Mouse (Mus musculus) forebrain, embryonic 14.5 days (tissue): ENCODE measurements around the gene Mcrs1. TPM values are rescaled to one million over a fixed set of nuclear protein-coding genes. Genes with fewer than 3 reads are reported as not detected.

Experiments
- ATAC-seq: fragments of 200-750 bp; cut with Nextera tagmentation; 2 replicates; pipeline ENCODE4 v1.8.0; 2017; ENCODE audit warnings: mild to moderate bottlenecking, moderate library complexity
- DNase-seq: peaks from one replicate; pipeline ENCODE4 v3.0.0-alpha.2; 2015; ENCODE audit warnings: low spot score
- H3K27ac ChIP-seq: fragments of 300-500 bp; sonication (generic); 2 replicates; pipeline ENCODE4 v1.5.1; 2014; ENCODE audit warnings: low read depth, mild to moderate bottlenecking, control low read depth, low read length, moderate library complexity
- H3K27me3 ChIP-seq: fragments of 300-500 bp; sonication (generic); replicated peaks from 2 replicates; pipeline ENCODE4 v1.6.1; 2014; ENCODE audit warnings: low read length, control low read depth, mixed read lengths; ENCODE audit not compliant: control insufficient read depth, insufficient read depth
- H3K36me3 ChIP-seq: fragments of 300-500 bp; sonication (generic); 2 replicates; pipeline ENCODE4 v1.6.1; 2014; ENCODE audit warnings: low read length, control low read depth; ENCODE audit not compliant: control insufficient read depth, insufficient read depth
- H3K4me1 ChIP-seq: fragments of 300-500 bp; sonication (generic); 2 replicates; pipeline ENCODE4 v1.6.1; 2014; ENCODE audit warnings: antibody characterized with exemption, low read length, control low read depth; ENCODE audit not compliant: control insufficient read depth, insufficient read depth
- H3K4me2 ChIP-seq: fragments of 300-500 bp; sonication (generic); 2 replicates; pipeline ENCODE4 v1.6.1; 2014; ENCODE audit warnings: mild to moderate bottlenecking, control low read depth, low read length
- H3K4me3 ChIP-seq: fragments of 300-500 bp; sonication (generic); 2 replicates; pipeline ENCODE4 v1.5.1; 2014; ENCODE audit warnings: low read depth, low read length, control low read depth
- H3K9ac ChIP-seq: fragments of 300-500 bp; sonication (generic); 2 replicates; pipeline ENCODE4 v1.6.1; 2014; ENCODE audit warnings: mild to moderate bottlenecking, low read length, control low read depth, moderate library complexity
- H3K9me3 ChIP-seq: fragments of 300-500 bp; sonication (generic); replicated peaks from 2 replicates; pipeline ENCODE4 v1.6.1; 2016; ENCODE audit warnings: low read length, control low read depth, mixed read lengths; ENCODE audit not compliant: control insufficient read depth
- WGBS: fragments of 180-500 bp; shearing (Covaris S2); extraction: QIAGEN DNeasy Blood & Tissue Kit; methylation state at CpG from one replicate; pipeline ENCODE4 v1.1.7; 2014; 5-methylcytosine and 5-hydroxymethylcytosine counted together
- polyA plus RNA-seq: library from polyadenylated mRNA; unstranded; fragments of >200 nt; fragmentation: Nextera tagmentation; extraction: Ambion mirVana; gene quantifications from 2 replicates; pipeline ENCODE4 v1.2.1, GENCODE M21; 2014

Gene Mcrs1
- polyA plus RNA-seq, 1 experiment from 2014 or later: 247 TPM

- 76% methylated on average over 4 of the region's 4 CpGs for WGBS
- Histone ChIP-seq H3K27me3 (no peaks in the 10 kb centered on the region), H3K4me2 (no peak overlapping the region), H3K9me3 (no peaks in the 10 kb centered on the region), H3K4me1 (no peaks in the 10 kb centered on the region), H3K27ac (no peak overlapping the region), H3K4me3 (no peak overlapping the region), H3K9ac (no peak overlapping the region), H3K36me3 (peaks cover 54% of the 10 kb centered on the region)
- no peak for DNase-seq
- no peak for ATAC-seq
Observed at GRCm38 (mm10) chr15:99241249-99241648, 10.5 kb downstream of the Mcrs1 start.

GRCm38 (mm10) chr15:99240129-99240528, 11.6 kb downstream of the Mcrs1 start:
- no peak for ATAC-seq
- no peak overlapping the region for H3K4me3 ChIP-seq
- WGBS: 78% methylated on average over 4 of the region's 4 CpGs
- DNase-seq: no peak
- H3K4me2 ChIP-seq: no peak overlapping the region
- H3K27me3 ChIP-seq: no peaks in the 10 kb centered on the region
- no peak overlapping the region for H3K9ac ChIP-seq
- no peaks in the 10 kb centered on the region for H3K9me3 ChIP-seq
- peaks cover 43% of the 10 kb centered on the region for H3K36me3 ChIP-seq
- no peak overlapping the region for H3K27ac ChIP-seq
- H3K4me1 ChIP-seq: no peaks in the 10 kb centered on the region

DNA sequence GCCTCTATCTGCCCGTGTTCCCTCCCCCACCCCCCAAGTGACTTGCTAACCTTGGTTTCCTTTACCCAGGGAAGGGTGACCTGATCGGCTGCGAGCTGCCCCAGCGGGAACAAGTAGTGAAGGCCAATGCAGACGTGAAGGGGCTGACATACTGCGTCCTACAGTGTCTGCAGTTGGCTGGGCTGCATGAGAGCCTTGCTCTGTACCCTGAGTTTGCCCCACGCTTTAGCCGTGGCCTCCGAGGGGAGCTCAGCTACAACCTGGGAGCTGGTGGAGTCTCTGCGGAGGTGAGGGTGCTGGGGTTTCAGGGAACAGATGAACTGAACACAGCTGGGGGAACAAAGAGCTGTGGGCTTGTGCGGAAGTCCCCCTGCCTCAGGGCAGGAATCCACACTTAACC, 13.8 kb downstream of the Mcrs1 start:
- DNase-seq: no peak
- 71% methylated on average over 11 of the region's 11 CpGs for WGBS
- Histone ChIP-seq H3K9ac (no peak overlapping the region), H3K4me3 (no peak overlapping the region), H3K27ac (no peak overlapping the region), H3K27me3 (no peaks in the 10 kb centered on the region), H3K4me2 (no peak overlapping the region), H3K9me3 (no peaks in the 10 kb centered on the region), H3K36me3 (peaks cover 21% of the 10 kb centered on the region), H3K4me1 (no peaks in the 10 kb centered on the region)
- ATAC-seq: no peak

GRCm38 (mm10) chr15:99234326-99235010, 17.3 kb downstream of the Mcrs1 start:
- no peaks in the 10 kb centered on the region for H3K36me3 ChIP-seq
- no peak for ATAC-seq

GRCm38 (mm10) chr15:99233719-99234118, 18.0 kb downstream of the Mcrs1 start:
- Histone ChIP-seq H3K27me3 (peaks cover 9% of the 10 kb centered on the region; the same call in 1 of the 2 replicates), H3K4me2 (no peak overlapping the region), H3K27ac (no peak overlapping the region; the same call in 1 of the 2 replicates), H3K4me1 (no peaks in the 10 kb centered on the region), H3K9ac (no peak overlapping the region), H3K36me3 (no peaks in the 10 kb centered on the region), H3K9me3 (no peaks in the 10 kb centered on the region), H3K4me3 (no peak overlapping the region)
- 75% methylated on average over 17 of the region's 17 CpGs for WGBS
- DNase-seq: no peak
- no peak for ATAC-seq

More at GRCm38 (mm10) chr15:99234326-99235010, 17.3 kb downstream of the Mcrs1 start:
- no peak overlapping the region for H3K4me3 ChIP-seq
- DNase-seq: no peak
- H3K9ac ChIP-seq: no peak overlapping the region
- WGBS: 69% methylated on average over 12 of the region's 12 CpGs
- no peaks in the 10 kb centered on the region for H3K9me3 ChIP-seq
- no peak overlapping the region for H3K4me2 ChIP-seq
- no peak overlapping the region for H3K27ac ChIP-seq
- peaks cover 3% of the 10 kb centered on the region; the same call in 1 of the 2 replicates for H3K27me3 ChIP-seq
- no peaks in the 10 kb centered on the region for H3K4me1 ChIP-seq

DNA sequence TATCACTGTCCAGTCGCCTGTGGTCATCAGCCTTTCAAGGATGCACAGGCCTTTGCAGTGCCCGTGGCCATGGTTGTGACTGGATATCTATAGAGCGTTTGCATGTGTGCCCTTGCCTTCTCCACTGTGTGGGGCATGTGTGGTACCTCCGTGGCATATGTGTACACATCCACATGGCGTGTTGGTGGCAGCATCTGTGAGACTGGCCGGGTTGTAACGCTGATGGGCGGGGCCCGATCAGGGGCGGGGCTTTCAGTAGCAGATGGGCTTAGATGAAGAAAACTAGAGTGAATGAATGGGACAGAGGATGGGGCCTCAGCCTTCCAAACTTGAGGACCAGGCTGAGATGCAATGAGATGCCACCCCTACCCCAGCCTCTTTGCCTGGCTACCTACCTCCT, 19.8 kb downstream of the Mcrs1 start:
- 69% methylated on average over 10 of the region's 10 CpGs for WGBS

GRCm38 (mm10) chr15:99226090-99226489, 25.7 kb downstream of the Mcrs1 start:
- H3K4me3 ChIP-seq: peak overlapping the region; percentile 41; the same call in 1 of the 2 replicates
- no peak overlapping the region; the same call in 1 of the 2 replicates for H3K9ac ChIP-seq
- H3K27me3 ChIP-seq: peaks cover 84% of the 10 kb centered on the region
- ATAC-seq (no peak), DNase-seq (no peak)
- no peak overlapping the region for H3K27ac ChIP-seq
- WGBS: 15% methylated on average over 14 of the region's 14 CpGs
- H3K4me2 ChIP-seq: peak overlapping the region; percentile 53
- H3K36me3 ChIP-seq: no peaks in the 10 kb centered on the region
- peaks cover 16% of the 10 kb centered on the region for H3K4me1 ChIP-seq
- H3K9me3 ChIP-seq: no peaks in the 10 kb centered on the region

More for the DNA sequence above, 19.8 kb downstream of the Mcrs1 start:
- DNase-seq (no peak), ATAC-seq (no peak)
- no peak overlapping the region for H3K9ac ChIP-seq
- H3K4me2 ChIP-seq: no peak overlapping the region
- H3K36me3 ChIP-seq: no peaks in the 10 kb centered on the region
- no peaks in the 10 kb centered on the region for H3K9me3 ChIP-seq
- H3K4me3 ChIP-seq: no peak overlapping the region
- no peak overlapping the region for H3K27ac ChIP-seq
- no peaks in the 10 kb centered on the region for H3K4me1 ChIP-seq
- H3K27me3 ChIP-seq: peaks cover 26% of the 10 kb centered on the region

- DNase-seq (peak; percentile 84), ATAC-seq (peak; percentile 73; the same call in 1 of the 2 replicates)
- peak overlapping the region; percentile 41 for H3K4me3 ChIP-seq
- no peaks in the 10 kb centered on the region for H3K9me3 ChIP-seq
- H3K9ac ChIP-seq: peak overlapping the region; percentile 6; the same call in 1 of the 2 replicates
- H3K27ac ChIP-seq: 0 out of 2 replicates have a peak overlapping the region, but pooled peaks have one; percentile 27
- no peaks in the 10 kb centered on the region for H3K36me3 ChIP-seq
- WGBS: 2% methylated on average over 22 of the region's 22 CpGs
- peaks cover 84% of the 10 kb centered on the region for H3K27me3 ChIP-seq
- peak overlapping the region; percentile 53 for H3K4me2 ChIP-seq
- H3K4me1 ChIP-seq: peaks cover 16% of the 10 kb centered on the region
Observed at GRCm38 (mm10) chr15:99225081-99225810, 26.5 kb downstream of the Mcrs1 start.
